Mouse (Mus musculus) myocyte (in vitro differentiated cells): ENCODE data around the gene Utp3.

ENCODE experiments used
- E2F4 ChIP-seq: IDR thresholded peaks from one replicate; pipeline ENCODE4 v1.6.1; 2011; ENCODE audit warnings: mild to moderate bottlenecking, control low read depth, moderate library complexity; ENCODE audit not compliant: insufficient read depth
- MAX ChIP-seq: IDR thresholded peaks from one replicate; pipeline ENCODE4 v1.6.1; 2011; ENCODE audit warnings: low read depth, mild to moderate bottlenecking, control low read depth
- POLR2A ChIP-seq: IDR thresholded peaks from one replicate; pipeline ENCODE4 v1.6.1; 2011; ENCODE audit warnings: low read depth, mild to moderate bottlenecking, control low read depth, moderate library complexity; ENCODE audit not compliant: insufficient read length
- TCF12 ChIP-seq: IDR thresholded peaks from one replicate; pipeline ENCODE4 v1.6.1; 2011; ENCODE audit warnings: mild to moderate bottlenecking, control low read depth; ENCODE audit not compliant: poor library complexity, insufficient read depth, severe bottlenecking

DNA sequence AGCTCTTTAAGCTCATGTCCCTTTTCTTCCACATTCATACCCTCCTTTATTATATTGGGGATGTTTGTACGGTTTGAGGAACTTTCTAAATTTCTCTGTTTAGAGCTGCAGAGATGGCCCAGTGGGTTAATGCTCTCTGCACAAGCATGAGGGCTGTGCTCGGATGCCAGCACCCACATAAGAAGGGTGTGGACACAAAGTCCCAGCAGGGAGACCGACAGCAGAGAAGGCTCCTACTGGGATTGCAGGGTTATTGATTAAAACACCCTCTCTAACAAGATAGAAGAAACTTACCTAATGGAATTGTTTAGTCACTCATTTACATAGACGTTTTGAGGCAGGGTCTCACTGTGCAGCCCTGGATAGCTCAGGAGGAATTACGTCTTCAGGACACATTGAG lies 34.2 kb downstream of the Utp3 start:
- TF ChIP-seq POLR2A (no peak), MAX (no peak), TCF12 (no peak), E2F4 (no peak)
